Mouse (Mus musculus): ENCODE results near the gene Cast. TPM values are rescaled to one million over a fixed set of nuclear protein-coding genes. Genes with fewer than 3 reads are reported as not detected.

The Cast gene
- total RNA-seq, 1 experiment, result 21.2 TPM

DNA sequence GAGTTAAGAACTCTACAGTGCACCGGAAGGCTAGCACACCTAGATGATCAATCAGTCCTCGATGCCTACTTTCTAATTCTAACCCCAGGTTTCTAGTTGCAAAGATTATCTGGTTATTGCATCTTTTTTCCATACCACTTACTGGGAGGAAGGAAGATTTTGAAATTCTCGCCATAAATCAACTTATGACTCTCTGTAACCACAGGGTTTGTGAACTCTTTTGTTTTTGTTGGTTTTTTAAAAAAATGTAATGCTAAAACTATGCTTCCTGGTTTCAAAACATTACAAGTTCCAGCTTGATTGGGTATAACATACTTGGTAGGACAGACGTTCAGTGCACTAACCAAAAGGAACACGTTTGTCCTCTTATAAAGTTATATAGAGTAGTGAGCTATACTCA, 1.7 kb downstream of the Cast start:
- no peaks in the 10 kb centered on the region for H3K9me3 ChIP-seq (ENCODE audit: control insufficient read depth, insufficient read depth, low read depth, low read length)
- in situ Hi-C loops (cut with MboI; ENCODE audit: low sequenced_read_pairs in 2 of 2, unreplicated experiment in 2 of 2), result no loop called here
- no peaks in the 10 kb centered on the region for H3K4me1 ChIP-seq (ENCODE audit: control insufficient read depth in 2 of 2, insufficient read depth in 2 of 2, low read length in 2 of 2, poor library complexity in 1 of 2)
- no peaks in the 10 kb centered on the region for H3K36me3 ChIP-seq (ENCODE audit: control insufficient read depth, insufficient read depth, low read length, poor library complexity, severe bottlenecking)
- no peak overlapping the region for H3K27ac ChIP-seq (ENCODE audit: insufficient read depth, low read depth, low read length, poor library complexity, severe bottlenecking)
- no peak for DNase-seq (ENCODE audit: low read depth, low spot score)
- peak overlapping the region in 1 of 2 experiments; percentile 75; a peak in 1 of 4 replicates for H3K4me3 ChIP-seq (ENCODE audit: insufficient read depth in 1 of 2, low read depth in 1 of 2, low read length in 2 of 2, poor library complexity in 1 of 2, severe bottlenecking in 1 of 2)
- H3K9ac ChIP-seq (ENCODE audit: insufficient read depth, low read depth, low read length, poor library complexity, severe bottlenecking), result no peak overlapping the region
- TF ChIP-seq ZNF384 (IDR thresholded peaks at IDR 0.05; ENCODE audit: low read depth, low read length) (no peak), HCFC1 (IDR thresholded peaks at IDR 0.05; ENCODE audit: borderline replicate concordance, insufficient read depth, low read length) (no peak), MAFK (IDR thresholded peaks at IDR 0.05; ENCODE audit: insufficient read depth, low read depth, low read length) (no peak), CHD2 (IDR thresholded peaks at IDR 0.05; ENCODE audit: low read depth, low read length) (no peak), ZC3H11A (IDR thresholded peaks at IDR 0.05; ENCODE audit: borderline replicate concordance, low read depth, low read length) (no peak)

- TF ChIP-seq HCFC1 (IDR thresholded peaks at IDR 0.05; ENCODE audit: borderline replicate concordance, insufficient read depth, low read length) (no peak), ZC3H11A (IDR thresholded peaks at IDR 0.05; ENCODE audit: borderline replicate concordance, low read depth, low read length) (no peak), ZNF384 (IDR thresholded peaks at IDR 0.05; ENCODE audit: low read depth, low read length) (no peak), MAFK (IDR thresholded peaks at IDR 0.05; ENCODE audit: insufficient read depth, low read depth, low read length) (no peak), CHD2 (IDR thresholded peaks at IDR 0.05; ENCODE audit: low read depth, low read length) (no peak)
- Histone ChIP-seq H3K4me1 (ENCODE audit: control insufficient read depth in 2 of 2, insufficient read depth in 2 of 2, low read length in 2 of 2, poor library complexity in 1 of 2) (no peaks in the 10 kb centered on the region), H3K36me3 (ENCODE audit: control insufficient read depth, insufficient read depth, low read length, poor library complexity, severe bottlenecking) (no peaks in the 10 kb centered on the region), H3K9ac (ENCODE audit: insufficient read depth, low read depth, low read length, poor library complexity, severe bottlenecking) (no peak overlapping the region), H3K27ac (ENCODE audit: insufficient read depth, low read depth, low read length, poor library complexity, severe bottlenecking) (no peak overlapping the region), H3K4me3 (ENCODE audit: insufficient read depth in 1 of 2, low read depth in 1 of 2, low read length in 2 of 2, poor library complexity in 1 of 2, severe bottlenecking in 1 of 2) (no peak overlapping the region), H3K9me3 (ENCODE audit: control insufficient read depth, insufficient read depth, low read depth, low read length) (no peaks in the 10 kb centered on the region)
- in situ Hi-C loops (cut with MboI; ENCODE audit: low sequenced_read_pairs in 2 of 2, unreplicated experiment in 2 of 2), result no loop called here
- no peak for DNase-seq (ENCODE audit: low read depth, low spot score)
These were observed 14.2 kb downstream of the Cast start for GRCm38 (mm10) chr13:74794435-74794834.

- H3K9me3 ChIP-seq (ENCODE audit: control insufficient read depth, insufficient read depth, low read depth, low read length), result no peaks in the 10 kb centered on the region
- no peak overlapping the region for H3K9ac ChIP-seq (ENCODE audit: insufficient read depth, low read depth, low read length, poor library complexity, severe bottlenecking)
- no peak overlapping the region for H3K27ac ChIP-seq (ENCODE audit: insufficient read depth, low read depth, low read length, poor library complexity, severe bottlenecking)
- no peak for TF ChIP-seq HCFC1 (IDR thresholded peaks at IDR 0.05; ENCODE audit: borderline replicate concordance, insufficient read depth, low read length)
- TF ChIP-seq CHD2 (IDR thresholded peaks at IDR 0.05; ENCODE audit: low read depth, low read length), result no peak
- no peak for TF ChIP-seq ZNF384 (IDR thresholded peaks at IDR 0.05; ENCODE audit: low read depth, low read length)
- TF ChIP-seq ZC3H11A (IDR thresholded peaks at IDR 0.05; ENCODE audit: borderline replicate concordance, low read depth, low read length), result no peak
- no peak for TF ChIP-seq MAFK (IDR thresholded peaks at IDR 0.05; ENCODE audit: insufficient read depth, low read depth, low read length)
- H3K36me3 ChIP-seq (ENCODE audit: control insufficient read depth, insufficient read depth, low read length, poor library complexity, severe bottlenecking), result no peaks in the 10 kb centered on the region
- in situ Hi-C loops (cut with MboI; ENCODE audit: low sequenced_read_pairs in 2 of 2, unreplicated experiment in 2 of 2), result no loop called here
- H3K4me3 ChIP-seq (ENCODE audit: insufficient read depth in 1 of 2, low read depth in 1 of 2, low read length in 2 of 2, poor library complexity in 1 of 2, severe bottlenecking in 1 of 2), result no peak overlapping the region
- no peaks in the 10 kb centered on the region for H3K4me1 ChIP-seq (ENCODE audit: control insufficient read depth in 2 of 2, insufficient read depth in 2 of 2, low read length in 2 of 2, poor library complexity in 1 of 2)
- no peak for DNase-seq (ENCODE audit: low read depth, low spot score)
These were observed 20.9 kb downstream of the Cast start for GRCm38 (mm10) chr13:74787681-74788080.

- H3K9me3 ChIP-seq (ENCODE audit: control insufficient read depth, insufficient read depth, low read depth, low read length), result no peaks in the 10 kb centered on the region
- in situ Hi-C loops (cut with MboI; ENCODE audit: low sequenced_read_pairs in 2 of 2, unreplicated experiment in 2 of 2), result no loop called here
- no peaks in the 10 kb centered on the region for H3K36me3 ChIP-seq (ENCODE audit: control insufficient read depth, insufficient read depth, low read length, poor library complexity, severe bottlenecking)
- no peak overlapping the region for H3K27ac ChIP-seq (ENCODE audit: insufficient read depth, low read depth, low read length, poor library complexity, severe bottlenecking)
- H3K9ac ChIP-seq (ENCODE audit: insufficient read depth, low read depth, low read length, poor library complexity, severe bottlenecking), result no peak overlapping the region
- TF ChIP-seq HCFC1 (IDR thresholded peaks at IDR 0.05; ENCODE audit: borderline replicate concordance, insufficient read depth, low read length) (no peak), ZC3H11A (IDR thresholded peaks at IDR 0.05; ENCODE audit: borderline replicate concordance, low read depth, low read length) (no peak), MAFK (IDR thresholded peaks at IDR 0.05; ENCODE audit: insufficient read depth, low read depth, low read length) (no peak), ZNF384 (IDR thresholded peaks at IDR 0.05; ENCODE audit: low read depth, low read length) (no peak), CHD2 (IDR thresholded peaks at IDR 0.05; ENCODE audit: low read depth, low read length) (no peak)
- no peak overlapping the region for H3K4me3 ChIP-seq (ENCODE audit: insufficient read depth in 1 of 2, low read depth in 1 of 2, low read length in 2 of 2, poor library complexity in 1 of 2, severe bottlenecking in 1 of 2)
- no peak for DNase-seq (ENCODE audit: low read depth, low spot score)
- no peaks in the 10 kb centered on the region for H3K4me1 ChIP-seq (ENCODE audit: control insufficient read depth in 2 of 2, insufficient read depth in 2 of 2, low read length in 2 of 2, poor library complexity in 1 of 2)
These were observed 36.5 kb downstream of the Cast start for GRCm38 (mm10) chr13:74772151-74772550.

DNA sequence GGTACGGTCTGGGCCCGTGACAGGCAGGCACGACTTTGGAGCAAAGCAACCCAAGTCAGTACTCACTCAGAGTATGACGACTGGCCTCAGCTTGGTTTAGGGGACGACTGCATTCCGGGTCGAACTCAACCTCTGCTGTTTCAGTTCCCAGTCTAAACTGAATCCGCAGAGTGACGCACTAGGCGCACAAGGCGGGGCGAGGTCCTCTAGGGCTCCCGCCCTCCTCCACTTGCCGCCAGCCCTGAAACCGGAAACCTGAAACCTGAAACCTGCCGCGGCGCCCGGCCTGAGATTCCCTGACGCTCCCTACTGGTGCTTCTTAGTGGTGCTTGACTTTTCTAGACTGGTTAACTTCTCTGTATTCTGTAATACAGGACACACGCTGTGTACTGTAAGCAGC, 38.1 kb downstream of the Cast start:
- peak; percentile 94 for DNase-seq (ENCODE audit: low read depth, low spot score)
- H3K27ac ChIP-seq (ENCODE audit: insufficient read depth, low read depth, low read length, poor library complexity, severe bottlenecking), result peak overlapping the region; percentile 51; the same call in 1 of the 2 replicates
- H3K9ac ChIP-seq (ENCODE audit: insufficient read depth, low read depth, low read length, poor library complexity, severe bottlenecking), result peak overlapping the region; percentile 41; the same call in 1 of the 2 replicates
- no peak for TF ChIP-seq CHD2 (IDR thresholded peaks at IDR 0.05; ENCODE audit: low read depth, low read length)
- no peak for TF ChIP-seq MAFK (IDR thresholded peaks at IDR 0.05; ENCODE audit: insufficient read depth, low read depth, low read length)
- no peak for TF ChIP-seq ZNF384 (IDR thresholded peaks at IDR 0.05; ENCODE audit: low read depth, low read length)
- TF ChIP-seq HCFC1 (IDR thresholded peaks at IDR 0.05; ENCODE audit: borderline replicate concordance, insufficient read depth, low read length), result peak; percentile 53; the same call in 1 of the 2 replicates
- no peak for TF ChIP-seq ZC3H11A (IDR thresholded peaks at IDR 0.05; ENCODE audit: borderline replicate concordance, low read depth, low read length)
- H3K9me3 ChIP-seq (ENCODE audit: control insufficient read depth, insufficient read depth, low read depth, low read length), result no peaks in the 10 kb centered on the region
- no peaks in the 10 kb centered on the region for H3K36me3 ChIP-seq (ENCODE audit: control insufficient read depth, insufficient read depth, low read length, poor library complexity, severe bottlenecking)
- H3K4me1 ChIP-seq (ENCODE audit: control insufficient read depth in 2 of 2, insufficient read depth in 2 of 2, low read length in 2 of 2, poor library complexity in 1 of 2), result no peaks in the 10 kb centered on the region
- H3K4me3 ChIP-seq (ENCODE audit: insufficient read depth in 1 of 2, low read depth in 1 of 2, low read length in 2 of 2, poor library complexity in 1 of 2, severe bottlenecking in 1 of 2), result peak overlapping the region; percentile 65 to 73
- in situ Hi-C loops (cut with MboI; ENCODE audit: low sequenced_read_pairs in 2 of 2, unreplicated experiment in 2 of 2), result no loop called here
